Mouse (Mus musculus) monocyte, adult 2 months (primary cell): ENCODE measurements around the gene Zfp169.

Source experiments
- DNase-seq, 2 experiments: peaks; one replicate each; pipeline ENCODE4 v3.0.0; 2022; ENCODE audit warnings: low spot score in 2 of 2, low read depth in 1 of 2

The Zfp169 gene

DNA sequence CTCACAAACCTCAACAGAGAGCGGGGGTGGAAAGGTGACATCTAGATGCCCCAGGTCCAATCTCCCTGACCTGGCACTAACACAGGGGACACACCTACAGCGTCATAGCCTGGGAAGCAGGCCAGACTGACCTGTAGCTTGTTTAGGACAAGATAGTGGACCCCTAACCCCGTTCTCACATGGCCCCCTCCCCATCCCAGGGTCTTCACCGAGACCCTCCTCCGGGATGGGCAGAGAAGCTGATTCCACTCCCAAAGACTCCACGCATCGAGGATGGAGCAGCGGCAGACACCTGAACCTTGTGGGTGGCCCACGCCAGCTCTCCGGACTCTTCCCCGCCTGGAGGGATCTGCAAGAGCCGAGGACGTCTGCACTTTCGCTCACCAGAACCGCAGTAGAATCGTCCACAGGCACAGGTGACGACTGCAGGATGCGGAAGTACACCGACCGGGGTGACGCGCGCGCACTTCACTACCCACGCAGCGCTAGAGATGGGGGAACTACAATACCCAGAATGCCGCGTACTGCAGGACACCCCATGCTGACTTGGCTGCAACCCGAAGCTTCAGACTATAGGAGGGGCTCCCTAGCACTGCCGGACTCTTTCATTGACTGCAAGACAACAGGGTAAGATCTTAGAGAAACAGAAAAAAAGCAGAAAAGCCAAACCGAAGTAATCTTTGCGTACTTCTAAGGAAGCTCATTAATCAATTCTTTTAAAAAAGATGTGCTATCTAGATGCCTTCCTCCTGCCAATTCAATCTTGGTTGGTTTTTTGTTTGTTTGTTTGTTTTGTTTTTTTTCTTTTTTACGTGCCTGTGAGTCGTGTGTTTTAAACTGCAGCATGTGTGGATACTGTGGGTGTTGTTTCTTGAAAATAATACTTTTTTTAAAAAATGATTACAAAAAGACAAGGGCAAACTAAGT is at the start of gene Zfp169, which contains the start of gene A830005F24Rik:
Gene Zfp169, minus strand, starts transcription at position 449 of the 927 bp plus-strand sequence.
Gene A830005F24Rik, plus strand, starts transcription at position 568 of the 927 bp plus-strand sequence.
- DNase-seq, result peak; percentile 32 to 70

DNA sequence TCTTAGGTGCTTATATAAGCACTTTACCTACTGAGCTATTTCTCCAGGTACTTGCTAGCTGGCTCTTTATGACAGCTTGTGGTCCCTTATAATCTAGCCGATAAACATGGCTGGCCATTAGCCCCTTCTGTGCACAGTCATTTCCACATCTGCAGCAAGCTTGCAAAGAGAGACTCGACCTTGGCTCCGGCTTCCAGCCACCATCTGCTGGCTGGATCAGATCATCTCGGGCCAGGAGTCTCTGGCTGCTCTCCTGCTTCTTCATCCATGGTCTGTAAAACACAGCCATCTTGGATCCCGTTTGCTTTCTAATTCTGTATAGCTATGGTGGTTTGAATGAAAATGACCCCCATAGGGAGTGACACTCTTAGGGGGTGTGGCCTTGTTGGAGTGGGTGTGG is 49.1 kb upstream of the Zfp169 start:
- no peak for DNase-seq

DNA sequence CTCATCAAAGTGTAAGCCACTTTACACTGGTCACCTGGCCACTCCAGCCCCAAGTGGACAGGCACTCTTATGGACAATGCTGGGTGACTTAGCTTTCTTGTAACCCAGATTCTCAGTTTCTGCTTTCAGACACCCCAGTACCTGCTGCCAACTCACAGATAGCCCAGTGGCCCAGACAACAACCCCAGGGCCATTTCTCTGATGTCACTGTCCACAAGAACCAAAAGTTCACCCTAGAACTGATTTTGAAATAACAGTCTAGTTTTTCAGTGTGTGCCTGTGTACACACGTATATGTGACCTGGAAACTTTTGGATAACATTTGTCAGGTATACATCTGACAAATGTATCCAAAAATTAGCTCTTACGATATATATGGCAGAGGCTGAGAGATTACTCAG is 48.2 kb upstream of the Zfp169 start:
- no peak for DNase-seq

DNA sequence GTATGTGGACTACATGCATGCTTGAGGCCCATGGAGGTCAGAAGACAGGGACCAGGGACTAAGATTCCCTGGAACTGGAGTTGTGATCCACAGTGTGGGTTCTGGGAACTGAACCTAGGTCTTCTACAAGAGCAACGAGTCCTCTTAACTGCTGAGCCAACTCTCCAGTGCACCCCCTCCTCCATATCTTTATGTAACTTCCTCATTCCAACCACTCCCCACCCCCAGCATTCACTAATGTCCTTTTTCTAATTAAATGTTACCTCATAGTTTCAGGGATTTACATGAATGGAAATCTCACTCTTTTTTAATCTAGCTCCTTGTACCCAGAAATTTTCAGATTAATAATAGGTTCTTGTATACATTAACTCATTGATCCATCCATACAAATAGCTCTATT is 42.7 kb upstream of the Zfp169 start:
- DNase-seq, result no peak

DNA sequence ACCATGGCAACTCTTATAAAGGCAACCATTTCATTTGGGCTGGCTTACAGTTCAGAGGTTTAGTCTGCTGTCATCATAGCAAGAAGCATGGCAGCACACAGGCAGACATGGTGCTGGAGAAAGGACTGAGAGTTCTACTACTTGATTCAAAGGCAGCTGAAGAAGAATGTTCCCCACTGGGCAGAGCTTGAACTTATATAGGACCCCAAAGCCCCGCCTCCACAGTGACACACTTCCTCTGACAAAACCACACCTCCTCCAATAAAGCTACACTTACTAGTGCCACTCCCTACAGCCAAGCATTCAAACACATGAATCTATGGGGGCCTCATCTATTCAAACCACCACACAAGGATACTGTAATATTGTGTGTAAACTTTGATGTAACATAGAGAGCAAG is 41.3 kb upstream of the Zfp169 start:
- no peak for DNase-seq

DNA sequence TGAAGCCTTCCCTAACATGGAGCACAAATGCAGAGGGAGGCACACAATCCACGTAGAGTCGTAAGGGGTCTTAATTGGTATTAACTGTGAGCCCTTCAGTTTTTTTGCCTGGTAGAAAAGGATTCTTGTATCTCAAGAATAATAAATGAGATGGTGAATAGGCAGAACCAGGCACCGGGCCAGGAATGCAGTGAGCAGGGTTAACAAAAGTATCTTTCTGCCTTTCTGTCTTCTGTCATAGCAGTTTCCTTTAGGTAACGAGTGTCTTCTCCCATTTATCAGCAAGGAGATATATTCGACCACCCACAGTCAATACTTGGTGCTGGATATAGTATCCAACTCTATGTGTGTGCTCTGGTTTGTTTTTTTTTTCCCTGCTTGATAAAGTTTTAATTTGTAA is 40.3 kb upstream of the Zfp169 start:
- no peak for DNase-seq

DNA sequence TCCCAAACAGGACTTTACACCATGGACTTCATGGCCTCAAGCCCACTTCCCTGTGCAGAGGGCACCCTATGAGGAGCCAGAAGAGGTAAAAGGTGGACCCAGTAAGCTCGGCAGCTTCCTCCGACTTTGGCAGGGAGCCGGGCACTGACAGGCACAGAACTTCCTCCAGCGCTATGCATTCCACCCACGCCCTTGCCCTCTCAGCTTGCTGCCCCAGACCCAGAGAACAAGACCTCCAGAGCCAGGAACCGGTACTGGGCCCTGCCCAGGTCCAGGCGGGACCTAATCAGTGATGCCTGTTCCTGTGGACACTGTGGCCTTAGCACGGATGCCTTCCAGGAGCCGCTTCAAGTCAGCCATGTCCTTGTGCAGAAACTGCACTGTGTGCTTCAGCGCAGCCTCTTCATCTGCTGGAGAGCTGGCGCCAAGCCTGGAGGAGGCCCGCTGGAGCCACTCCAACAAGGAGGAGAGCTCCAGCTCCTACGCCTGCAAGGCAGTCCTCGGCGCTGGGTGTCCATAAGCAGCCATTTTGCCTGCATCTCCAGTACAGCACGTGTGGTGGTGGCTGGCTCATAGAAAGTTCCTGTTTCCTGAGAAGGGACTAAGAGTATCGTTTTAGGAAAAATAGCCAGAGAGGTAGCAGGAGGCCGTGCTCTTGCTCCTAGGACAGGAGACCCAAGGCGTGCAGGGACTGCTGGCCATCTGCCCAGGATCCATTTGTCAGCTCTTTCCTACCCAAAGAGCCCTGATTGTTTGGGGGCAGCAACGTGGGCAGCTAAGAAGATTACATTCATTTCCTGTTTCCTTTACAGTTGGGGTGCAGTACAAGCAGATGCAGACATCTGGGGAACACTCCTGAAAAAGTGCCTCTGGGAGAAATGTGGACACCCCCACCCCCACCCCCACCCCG is 39.2 kb upstream of the Zfp169 start:
- peak; percentile 18 to 25 for DNase-seq

DNA sequence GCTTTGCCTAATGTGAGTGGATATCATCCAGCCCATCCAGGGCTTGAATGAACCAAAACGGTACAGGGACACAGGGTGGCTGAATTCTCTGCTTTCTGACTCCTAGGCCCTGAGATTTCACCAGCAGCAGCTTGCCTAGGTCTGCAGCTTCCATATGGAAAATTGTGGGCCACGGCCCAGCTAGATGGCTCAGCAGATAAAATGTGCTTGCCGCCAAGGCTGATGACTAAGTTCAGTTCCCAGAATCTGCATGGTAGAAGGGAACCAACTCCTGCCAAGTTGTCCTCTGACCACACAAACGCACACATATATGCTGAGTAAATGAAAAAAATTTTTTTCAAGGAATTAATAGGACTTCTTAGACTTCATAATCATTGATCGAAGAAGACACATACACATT is 35.0 kb upstream of the Zfp169 start:
- DNase-seq, result no peak

DNA sequence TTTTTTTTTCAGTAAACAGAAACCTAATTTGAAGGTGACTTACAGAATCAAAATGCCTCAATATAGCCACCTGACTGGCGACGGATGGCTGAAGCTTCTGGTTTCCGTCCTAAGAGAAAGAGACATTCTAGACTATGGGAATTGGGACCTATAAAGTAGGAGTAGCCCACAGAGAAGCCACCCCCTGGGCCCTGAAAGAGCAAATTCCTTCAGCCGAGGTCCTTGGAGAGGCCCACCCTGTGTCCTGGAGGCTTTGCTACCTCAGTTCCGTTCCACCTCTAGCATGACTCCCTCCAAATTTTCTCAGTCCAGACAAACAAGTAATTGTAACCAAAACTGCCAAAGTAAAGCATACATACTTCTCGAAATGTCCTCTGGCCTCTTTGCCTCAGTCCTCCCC is 34.4 kb upstream of the Zfp169 start:
- no peak for DNase-seq

DNA sequence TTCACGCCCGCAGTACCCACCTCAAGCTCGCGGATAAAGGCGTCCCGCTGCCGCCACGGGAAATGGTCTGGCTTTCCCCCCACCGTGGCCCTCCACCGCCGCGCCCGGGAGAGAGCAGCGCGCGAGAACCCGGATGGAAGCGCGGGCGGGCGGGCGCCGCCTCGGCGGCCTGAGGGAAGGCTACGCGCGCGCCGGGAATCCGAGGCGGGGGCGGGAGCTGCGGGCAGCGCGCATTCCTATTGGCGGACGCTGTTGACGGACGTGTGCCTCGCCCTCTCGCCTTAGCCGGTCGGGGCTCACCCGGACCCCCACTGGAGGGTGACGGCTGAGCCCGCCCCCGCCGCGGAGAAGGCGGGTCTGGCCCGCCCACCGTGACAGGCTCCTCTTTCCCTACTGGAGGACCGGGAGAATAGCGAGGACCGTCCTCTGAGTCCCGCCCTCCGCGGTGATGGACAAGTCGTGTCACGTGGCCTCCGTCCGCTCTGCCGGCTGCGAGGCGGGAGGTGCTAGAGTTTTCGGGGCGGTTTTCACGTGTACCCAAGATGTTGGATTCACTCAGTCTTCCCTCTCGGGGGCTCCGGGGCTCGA is 33.2 kb upstream of the Zfp169 start:
- peak; percentile 99 to 100 for DNase-seq

DNA sequence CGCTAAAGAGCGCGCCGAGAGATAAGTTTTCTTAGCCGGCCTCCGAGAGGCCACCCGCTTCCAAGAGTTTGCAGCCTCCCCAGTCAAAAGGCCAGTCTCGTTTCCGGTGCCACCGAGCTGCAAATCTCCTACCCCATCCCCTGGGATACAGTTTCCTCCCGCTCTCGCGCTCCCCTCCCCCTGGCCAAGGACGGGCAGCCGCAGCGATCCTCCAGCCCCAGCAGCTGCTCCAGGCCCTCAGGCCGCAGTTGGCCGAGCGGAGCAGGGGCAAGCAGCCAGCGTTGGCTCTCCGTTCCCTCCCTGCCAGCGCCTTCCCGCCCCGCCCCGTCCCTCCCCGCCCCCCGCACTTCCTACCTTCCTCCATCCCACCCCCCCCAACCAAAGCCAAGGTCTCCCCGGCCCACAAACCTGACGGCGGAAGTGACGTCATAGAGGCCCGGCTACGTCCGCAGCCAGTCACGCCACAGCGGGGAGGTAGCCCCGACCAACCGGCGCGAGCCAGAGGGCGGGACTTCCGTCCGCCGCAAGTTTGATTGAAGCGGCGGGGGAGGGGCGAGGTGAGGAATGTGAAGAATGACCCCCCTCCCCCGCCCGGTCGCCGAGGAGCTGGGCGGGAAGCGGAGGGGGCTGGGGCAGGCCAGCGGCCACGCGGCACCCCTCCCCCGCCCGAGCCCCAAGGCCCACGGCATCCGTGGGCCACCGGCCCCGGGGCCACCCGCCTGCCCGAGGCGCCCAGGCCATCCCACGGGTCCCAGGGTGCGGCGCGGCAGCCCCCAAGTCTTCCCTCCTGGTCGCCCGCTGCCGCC is 32.4 kb upstream of the Zfp169 start:
- DNase-seq, result peak; percentile 81 to 89

DNA sequence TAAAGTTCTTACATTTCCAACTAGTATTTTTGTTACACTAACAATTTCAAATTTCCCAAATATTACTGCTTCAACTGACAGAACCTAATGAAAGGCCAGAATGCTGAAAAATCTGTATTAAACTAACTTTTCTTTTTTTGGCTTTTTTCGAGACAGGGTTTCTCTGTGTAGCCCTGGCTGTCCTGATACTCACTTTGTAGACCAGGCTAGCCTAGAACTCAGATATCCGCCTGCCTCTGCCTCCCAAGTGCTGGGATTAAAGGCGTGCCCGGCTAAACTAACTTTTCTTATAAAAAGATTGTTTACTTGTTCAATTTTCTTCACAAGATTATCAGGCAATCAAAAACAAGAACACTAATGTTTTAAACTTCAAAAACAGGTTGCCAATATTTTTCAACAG is 31.6 kb upstream of the Zfp169 start:
- no peak for DNase-seq

DNA sequence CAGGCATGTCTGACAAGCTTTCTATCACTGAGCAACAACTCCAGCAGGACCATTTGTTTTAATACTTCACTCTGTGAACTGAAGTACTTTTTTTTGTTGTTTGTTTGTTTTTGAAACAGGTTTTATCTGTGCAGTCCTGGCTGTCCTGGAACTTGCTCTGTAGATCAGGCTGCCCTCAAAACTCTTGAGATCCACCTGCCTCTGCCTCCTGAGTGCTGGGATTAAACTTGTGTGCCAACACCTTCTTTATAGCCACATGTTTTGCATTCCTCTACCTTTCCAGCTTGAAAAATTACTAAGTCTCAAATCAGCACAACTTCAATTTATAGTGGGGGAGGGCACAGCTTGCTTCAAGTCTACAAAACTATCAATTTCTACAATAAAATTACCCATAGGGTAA is 31.1 kb upstream of the Zfp169 start:
- DNase-seq, result no peak

DNA sequence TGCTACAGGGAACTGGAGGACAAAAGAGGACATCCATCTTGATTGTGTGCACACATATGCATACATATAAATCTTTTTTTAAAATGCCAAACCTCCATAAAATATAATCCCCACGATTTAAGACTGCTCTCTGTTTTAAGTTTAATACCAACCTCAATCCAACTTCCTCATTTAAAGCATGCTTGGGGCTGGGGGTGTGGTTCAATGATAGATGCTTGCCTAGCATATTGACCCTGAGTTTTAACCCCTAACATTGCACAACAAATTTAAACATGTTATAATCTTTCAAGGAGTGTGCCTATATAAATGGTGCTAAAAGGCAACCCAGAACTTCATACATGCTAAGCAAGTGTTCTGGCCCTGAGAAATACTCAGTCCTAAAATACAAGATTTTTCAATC is 27.2 kb upstream of the Zfp169 start:
- no peak for DNase-seq

DNA sequence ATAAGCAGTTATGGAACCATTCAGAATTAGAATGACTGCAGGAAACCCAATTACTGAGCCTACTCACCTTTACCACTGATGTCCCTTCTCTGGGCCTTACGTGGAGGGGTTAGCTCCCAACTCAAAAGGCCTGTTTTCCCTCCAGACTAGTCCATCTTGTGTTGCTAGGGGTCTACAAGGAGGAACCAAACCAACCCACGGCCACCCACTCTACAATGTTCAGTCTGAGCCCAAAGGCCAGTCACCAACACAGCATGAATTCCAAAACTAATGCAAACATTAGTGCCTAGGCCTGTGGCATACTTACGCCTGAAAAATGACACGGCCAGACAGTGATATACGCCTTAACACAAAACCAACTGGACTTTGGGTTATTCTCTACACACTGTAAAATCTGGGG is 20.2 kb upstream of the Zfp169 start:
- DNase-seq, result no peak

DNA sequence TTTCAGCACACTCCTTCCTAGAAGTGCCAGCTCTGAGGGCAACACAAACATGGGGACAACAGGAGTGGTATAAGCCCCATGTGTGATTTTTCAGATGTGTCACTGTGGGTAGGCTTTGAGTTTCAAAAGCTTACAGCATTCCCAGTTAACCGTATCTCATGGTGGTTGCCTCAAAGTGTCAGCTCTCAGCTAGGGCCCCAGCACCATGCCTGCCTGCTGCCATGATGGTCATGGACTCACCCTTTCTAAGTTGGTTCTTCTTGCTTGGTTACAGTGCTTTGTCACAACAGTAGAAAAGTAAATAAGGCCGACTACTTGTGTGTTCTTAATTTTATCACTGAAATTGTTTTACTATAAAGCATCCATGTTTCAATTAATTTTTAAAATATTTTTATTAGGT is 18.2 kb upstream of the Zfp169 start:
- no peak for DNase-seq

DNA sequence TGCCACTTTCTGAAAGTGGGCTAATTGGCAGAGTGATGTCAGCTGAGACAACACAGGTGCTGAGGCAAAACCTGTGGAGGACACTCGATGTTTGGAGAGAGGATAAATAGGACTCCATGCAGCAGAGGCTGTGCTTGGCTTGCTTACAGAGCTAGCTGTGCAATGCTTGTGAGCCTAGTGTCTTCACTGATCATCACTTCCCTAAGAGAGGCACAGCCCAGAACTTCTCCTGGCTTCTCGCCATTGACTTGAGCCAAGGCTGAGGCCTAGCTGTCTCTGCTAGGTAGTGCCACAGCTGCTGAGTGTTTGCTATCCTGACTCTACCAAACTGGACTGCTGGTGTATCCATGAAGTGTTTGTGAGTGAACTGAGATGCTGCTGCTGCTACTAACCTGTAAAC is 17.4 kb upstream of the Zfp169 start:
- no peak for DNase-seq

DNA sequence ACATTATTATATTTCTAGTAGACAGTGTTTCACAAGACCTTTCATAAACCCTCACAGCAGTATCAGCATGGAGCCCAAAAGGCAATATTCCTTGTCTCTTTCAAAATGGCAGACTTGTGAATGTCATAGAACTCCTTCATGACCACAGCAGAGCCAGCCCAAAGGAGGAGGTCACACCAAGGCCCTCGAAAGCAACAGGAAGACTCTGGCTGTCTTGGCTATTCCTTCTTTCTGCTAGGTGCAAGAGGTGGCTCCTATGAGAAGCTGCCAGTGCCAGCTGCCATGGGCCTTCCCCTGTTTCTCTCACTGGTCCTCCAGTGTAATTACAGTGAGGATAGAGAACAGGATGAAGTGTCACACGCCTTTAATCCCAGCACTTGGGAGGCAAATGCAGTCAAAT is 15.8 kb upstream of the Zfp169 start:
- no peak for DNase-seq

DNA sequence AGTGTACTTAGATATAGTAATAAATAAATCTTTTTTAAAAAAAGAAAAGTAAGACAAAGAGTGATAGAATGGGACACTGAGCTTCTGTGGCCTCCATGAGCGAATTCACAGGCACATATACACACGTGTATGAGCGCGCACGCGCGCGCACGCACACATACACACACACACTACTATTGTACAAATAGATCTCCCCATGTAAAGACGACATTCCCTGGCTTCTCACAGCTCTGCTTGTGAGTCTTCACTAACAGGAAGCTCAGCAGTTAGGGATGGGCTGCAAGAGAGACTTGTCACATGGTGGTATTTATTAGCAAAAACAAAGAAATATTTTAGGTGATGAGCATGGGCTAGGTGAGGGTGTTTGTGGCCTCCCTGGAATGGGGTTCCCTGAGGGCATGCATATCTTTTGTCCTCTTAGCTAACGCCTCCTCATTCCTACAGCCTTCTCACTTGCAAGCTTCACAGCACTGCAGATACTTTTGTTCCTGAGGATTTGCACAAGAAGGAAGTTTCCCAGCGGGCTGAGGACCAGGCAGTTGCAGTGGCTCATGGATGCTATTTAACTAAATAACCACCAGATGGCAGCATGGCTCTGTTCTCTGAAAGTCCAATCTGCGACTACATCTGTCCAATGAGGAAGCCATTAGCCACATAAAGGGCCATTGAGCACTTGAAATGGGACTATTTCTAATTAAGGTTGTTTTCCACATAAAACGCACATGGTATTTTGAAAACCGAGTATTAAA is 15.0 kb upstream of the Zfp169 start:
- DNase-seq, result peak in 1 of 2 experiments; percentile 41

DNA sequence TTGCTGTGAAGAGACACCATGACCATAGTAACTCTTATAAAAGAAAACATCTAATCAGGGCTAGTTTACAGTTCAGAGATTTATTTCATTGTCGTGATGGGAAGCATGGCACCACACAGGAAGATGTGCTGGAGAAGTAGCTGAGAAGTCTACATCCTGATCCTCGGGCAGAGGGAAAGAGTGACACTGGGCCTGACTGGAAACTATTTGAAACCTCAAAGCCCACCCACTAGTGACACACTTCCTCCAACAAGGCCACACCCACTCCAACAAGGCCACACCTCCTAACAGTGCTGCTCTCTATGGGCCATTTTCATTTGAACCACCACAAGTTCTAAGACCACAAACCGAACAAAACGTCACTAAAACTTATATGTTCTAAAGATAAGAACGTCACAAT is 12.5 kb upstream of the Zfp169 start:
- DNase-seq, result no peak
